Mouse (Mus musculus) heart, adult 2 months (tissue): ENCODE measurements around the gene Rhebl1.

ENCODE experiments used
- CTCF ChIP-seq: fragments of 200-600 bp; IDR thresholded peaks from 2 replicates; pipeline ENCODE4 v1.8.1; 2022; ENCODE audit warnings: antibody characterized with exemption, mild to moderate bottlenecking, moderate library complexity
- EP300 ChIP-seq: fragments of 200-500 bp; IDR thresholded peaks from 2 replicates; pipeline ENCODE4 v1.6.1; 2011; ENCODE audit warnings: low read depth, low read length, control low read depth; ENCODE audit not compliant: insufficient read depth
- POLR2A ChIP-seq: fragments of 200-500 bp; IDR thresholded peaks from 2 replicates; pipeline ENCODE4 v1.6.1; 2011; ENCODE audit warnings: mild to moderate bottlenecking, low read depth, low read length, control low read depth; ENCODE audit not compliant: insufficient read depth

DNA sequence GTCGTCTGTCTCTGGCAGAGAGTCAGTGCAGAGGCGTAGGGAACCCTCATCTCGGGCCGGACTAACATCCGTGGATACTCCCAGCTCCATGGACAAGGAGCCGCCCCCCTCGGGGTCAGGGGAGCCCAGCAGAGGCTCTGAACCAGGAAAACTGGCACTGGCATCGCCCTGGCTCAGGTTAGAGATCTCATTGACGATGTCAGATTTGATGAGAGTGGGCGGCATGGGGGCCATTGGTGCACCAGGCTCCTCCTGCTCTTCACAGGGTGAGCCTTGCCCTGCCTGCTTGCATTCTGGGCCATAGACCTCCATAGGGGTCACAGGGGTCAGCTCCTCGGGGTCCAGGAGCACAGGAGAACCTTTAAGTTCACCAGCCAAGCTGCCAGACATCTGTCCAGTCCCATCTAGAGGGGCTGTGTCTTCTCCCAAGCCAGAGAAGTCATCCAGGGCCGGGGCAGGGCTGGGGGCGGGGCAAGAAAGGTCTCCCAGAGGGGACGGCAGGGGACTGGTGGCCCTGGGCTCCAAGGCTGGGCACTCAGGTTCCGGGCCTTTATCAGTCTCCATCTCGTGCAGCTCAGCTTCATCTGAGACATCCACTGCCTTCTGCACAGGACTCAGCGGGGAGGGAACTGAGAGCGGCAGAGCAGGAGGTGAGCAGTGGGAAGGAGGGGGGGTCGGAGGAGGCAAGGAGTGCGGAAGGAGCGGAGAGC, 32.5 kb downstream of the Rhebl1 start:
- no peak for TF ChIP-seq POLR2A
- TF ChIP-seq CTCF = no peak
- no peak for TF ChIP-seq EP300
